Mouse (Mus musculus) gonadal fat pad, adult 2 months (tissue): Measurements from ENCODE around the gene Wdr47. TPM values are rescaled to one million over a fixed set of nuclear protein-coding genes. Genes with fewer than 3 reads are reported as not detected.
"Not testable (repeated sequence)": the region's sequence is repeated elsewhere in the genome, so short reads cannot be mapped to it uniquely, and the experiment has no call there.

Experiments used
- DNase-seq: peaks from one replicate; pipeline ENCODE4 v3.0.0-alpha.2; 2012; ENCODE audit warnings: low read depth
- polyA plus RNA-seq: library from polyadenylated mRNA; depleted of rRNA; stranded (reverse); fragments of >200 nt; gene quantifications from 2 replicates; pipeline ENCODE4 v1.2.3, GENCODE M21; 2012

Gene Wdr47
- polyA plus RNA-seq, 1 experiment, result 8.8 TPM

DNA sequence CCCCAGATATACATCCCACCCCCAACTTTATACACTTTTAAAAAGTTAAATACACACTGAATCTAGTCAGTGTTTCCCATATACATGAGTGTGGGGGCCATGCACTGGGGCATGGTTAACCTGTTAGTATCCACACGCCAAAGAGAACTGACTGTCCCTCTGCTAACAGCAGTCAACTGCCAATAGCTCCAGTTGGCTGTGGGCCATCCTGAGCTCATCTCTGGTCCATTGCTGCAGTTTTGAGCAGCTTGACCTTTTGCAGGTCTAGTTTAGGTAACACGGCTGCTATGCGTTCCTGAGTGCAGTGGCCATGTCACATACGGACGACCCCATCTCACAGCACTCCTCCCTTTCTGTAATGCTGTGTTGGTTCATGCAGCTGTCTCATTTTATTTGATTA lies 43.7 kb downstream of the Wdr47 start:
- no peak for DNase-seq

DNA sequence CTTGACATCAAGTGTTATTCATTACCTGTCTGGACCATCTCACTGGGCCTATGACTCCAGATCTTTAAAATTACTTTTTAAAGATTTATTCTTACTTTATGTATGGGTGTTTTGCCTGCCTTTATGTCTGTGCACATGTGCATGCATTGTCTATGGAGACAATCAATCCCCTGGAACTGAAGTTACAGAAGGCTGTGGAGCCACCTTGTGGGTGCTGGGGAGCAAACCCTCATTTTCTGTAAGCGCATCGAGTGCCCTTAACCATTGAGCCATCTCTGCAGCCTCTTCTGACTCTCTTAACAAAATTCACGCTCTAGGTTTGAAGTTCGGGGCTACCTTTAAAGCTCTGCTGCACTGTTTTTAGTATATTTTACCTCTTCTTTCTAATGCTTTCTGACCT lies 48.3 kb downstream of the Wdr47 start:
- DNase-seq, result no peak

DNA sequence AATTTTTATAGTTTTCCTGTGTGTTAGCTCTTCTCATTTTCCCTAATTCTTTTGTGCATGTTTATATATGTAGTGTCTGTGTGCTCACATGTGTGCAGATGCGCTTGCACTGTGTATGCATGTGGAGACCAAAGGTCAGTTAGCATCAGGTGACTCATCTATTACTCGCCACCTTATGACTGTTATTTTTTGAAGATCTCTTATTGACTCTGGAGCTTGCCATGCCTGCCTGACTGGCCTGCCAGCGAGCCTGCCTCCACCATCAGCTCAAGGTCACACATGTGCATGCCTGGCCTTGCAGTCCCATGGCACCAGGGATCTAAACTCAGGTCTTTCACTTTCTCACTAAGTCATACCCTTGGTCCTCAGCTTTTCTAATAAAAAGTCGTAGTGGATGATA lies 49.9 kb downstream of the Wdr47 start:
- DNase-seq, result no peak

DNA sequence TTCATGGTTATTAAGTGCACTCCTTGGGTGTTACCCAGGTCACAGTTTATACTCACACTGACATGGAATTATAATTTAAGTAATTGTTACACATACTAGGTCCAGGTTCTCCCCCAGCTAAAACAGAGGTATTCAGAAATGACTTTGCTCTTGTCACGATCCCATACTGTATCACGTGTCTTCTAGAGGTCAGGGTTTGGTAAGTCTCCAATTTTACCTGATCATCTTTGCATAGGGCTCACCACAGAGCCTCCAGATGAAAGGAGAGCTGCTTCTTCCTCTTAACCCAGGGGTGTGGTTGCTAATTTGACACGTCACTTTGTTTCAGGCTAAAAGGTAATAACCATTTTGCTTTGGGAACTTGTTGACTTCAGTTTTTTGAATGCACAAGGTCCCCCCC lies 53.8 kb downstream of the Wdr47 start:
- DNase-seq, result no peak

DNA sequence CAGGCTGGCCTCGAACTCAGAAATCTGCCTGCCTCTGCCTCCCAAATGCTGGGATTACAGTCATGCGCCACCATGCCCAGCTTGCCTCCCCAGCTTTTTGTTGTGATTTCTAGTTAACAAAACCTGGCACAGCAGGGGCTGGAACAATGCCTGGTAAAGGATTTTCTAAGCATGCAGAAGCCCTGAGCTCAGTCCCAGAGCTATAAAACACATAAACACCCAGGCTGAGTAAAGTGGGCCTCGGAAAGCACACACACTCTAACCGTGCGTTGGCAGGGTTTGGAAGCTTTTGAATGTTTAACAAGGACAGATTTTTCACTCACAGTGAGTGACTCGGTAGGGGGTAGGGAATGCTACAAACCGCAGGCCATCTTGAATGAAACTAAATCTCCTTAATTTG lies 55.0 kb downstream of the Wdr47 start:
- no peak for DNase-seq

DNA sequence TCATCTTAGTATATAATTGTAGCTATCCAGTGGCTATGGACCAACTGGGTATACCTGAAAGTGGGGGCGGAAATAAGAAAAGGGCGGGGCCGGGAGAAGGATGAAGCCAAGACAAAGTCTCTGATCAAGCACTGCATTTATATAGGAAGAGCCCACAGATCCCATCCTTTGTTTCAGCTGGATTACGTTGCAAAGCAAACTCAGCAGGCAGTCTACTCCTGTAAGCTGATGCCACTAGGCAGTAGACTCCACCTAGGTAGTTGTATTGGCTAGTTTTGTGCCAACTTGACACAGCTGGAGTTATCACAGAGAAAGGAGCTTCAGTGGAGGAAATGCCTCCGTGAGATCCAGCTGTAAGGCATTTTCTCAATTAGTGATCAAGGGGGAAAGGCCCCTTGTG lies 56.6 kb downstream of the Wdr47 start:
- not testable (repeated sequence) for DNase-seq

DNA sequence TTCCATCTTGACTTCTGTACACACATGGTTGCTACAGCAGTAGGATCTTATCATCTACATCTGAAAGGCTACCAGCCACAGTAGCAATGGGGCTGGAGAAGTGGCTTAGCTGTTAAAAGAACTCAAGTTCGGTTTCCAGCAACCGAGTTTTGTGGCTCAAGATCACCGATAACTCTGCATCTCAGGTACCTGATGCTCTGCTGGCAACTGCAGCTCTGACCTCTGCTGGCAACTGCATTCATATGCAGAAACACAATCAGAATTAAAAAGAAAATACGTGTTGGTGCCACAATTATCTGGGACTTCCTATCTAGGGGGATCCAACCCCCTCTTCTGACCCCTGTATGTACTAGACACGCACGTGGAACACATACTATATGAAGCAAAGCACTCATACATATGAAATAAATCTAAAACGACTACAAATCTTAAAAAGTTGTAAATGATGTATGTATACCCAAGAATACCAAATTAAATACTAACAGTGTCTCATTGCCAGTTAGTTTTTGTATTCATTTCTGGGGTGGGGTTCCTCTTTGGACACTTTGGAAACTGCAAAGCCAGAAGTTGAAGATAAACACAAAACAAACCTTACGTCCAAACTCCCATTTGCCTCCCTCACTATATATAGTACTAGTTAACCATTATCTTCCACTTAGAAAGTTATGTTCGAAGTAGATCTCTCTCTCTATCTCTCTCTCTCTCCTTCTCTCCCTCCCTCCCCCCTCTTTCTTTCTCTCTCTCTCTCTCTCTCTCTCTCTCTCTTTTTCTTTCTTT lies 62.0 kb downstream of the Wdr47 start:
- DNase-seq, result no peak

DNA sequence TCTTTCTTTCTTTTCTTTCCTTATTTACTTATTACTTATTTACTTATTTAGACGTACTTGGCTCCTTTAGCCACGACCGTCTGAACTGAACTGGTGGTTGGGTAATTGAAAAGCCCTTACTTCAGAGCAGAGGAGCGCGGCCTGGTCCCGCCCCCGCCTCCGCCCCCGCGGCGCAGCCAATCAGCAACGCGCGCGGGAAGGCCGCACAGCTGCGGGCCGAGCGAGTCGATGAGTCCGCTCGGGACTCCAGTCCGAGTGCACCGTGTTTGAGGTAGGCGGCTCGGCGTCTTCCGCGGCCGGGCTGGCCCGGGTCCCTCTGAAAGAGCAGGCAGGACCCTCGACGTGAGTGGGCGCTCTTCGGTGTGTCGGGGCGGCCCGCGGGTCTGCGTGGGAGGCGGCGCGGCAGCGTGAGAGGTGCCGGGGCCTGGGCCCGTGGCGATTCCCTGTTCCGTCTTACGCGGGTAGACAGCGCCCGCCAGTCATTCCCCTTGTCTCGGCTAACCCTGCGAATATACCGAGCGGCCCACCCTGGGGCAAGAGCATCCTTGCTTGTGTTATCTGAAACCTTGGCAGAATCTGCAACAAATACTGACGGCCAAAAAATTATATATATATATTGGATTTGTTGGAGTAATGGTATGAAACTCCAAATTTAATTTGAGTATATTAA lies 62.8 kb downstream of the Wdr47 start, which contains the start of gene Clcc1:
TSS of gene Clcc1 (plus strand) at position 204 of the 670 bp plus-strand sequence.
- peak; percentile 36 for DNase-seq

DNA sequence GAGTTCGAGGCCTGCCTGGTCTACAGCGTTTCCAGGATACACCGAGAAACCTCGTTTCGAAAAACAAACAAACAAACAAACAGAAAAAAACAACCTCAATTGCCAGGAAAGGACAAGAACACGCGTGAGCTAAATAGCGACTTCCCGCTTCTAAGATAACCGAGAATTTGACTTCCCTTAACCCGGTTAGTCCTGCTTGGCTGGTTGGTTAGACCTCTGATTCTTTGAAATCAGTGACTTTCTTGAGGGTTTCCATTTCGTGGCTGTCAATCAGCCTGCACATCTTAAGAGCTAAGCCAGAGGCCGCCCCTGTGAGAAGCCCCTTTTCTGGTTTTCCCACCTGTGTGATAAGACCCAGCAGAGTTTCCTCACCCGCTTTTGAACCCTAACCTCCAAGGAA lies 63.5 kb downstream of the Wdr47 start:
- DNase-seq, result no peak

DNA sequence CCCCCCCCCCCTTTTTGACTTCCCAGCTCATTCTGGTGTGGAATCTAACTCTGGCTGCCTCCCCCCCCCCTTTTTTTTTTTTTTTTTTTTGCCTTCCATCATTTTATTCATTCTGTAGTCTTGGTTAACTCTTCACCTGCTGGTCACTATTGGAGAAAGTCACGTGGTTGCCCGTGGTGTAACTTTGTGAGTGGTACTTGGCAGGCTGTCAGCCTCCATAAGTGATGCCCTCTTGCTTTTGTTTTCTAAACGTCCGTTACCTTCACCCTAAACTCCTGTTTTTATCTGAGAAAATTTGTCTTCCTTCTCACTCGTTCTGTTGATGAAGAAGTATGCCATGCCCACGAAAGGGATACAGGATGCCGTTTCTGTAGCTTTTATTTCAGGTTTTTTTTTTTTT lies 64.4 kb downstream of the Wdr47 start:
- DNase-seq, result no peak

DNA sequence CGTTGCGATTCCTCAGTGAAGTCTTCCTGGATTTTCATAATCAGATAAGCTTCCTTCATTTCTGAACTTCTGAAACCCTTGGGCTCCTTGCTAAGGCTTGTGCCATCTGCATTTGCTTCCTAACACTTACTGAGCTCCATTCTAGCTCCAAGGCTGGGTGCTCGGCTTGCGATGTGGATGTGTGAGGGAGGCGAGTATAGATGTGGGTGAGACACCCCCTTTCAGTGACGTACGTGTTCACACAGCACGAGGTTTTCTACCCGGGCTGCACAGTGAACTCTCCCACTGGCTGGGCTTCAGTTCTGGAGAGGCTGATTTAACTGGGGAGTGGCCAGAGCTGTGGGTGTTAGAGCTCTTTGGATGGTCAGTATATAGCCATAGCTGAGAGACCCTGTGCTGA lies 67.5 kb downstream of the Wdr47 start:
- no peak for DNase-seq

DNA sequence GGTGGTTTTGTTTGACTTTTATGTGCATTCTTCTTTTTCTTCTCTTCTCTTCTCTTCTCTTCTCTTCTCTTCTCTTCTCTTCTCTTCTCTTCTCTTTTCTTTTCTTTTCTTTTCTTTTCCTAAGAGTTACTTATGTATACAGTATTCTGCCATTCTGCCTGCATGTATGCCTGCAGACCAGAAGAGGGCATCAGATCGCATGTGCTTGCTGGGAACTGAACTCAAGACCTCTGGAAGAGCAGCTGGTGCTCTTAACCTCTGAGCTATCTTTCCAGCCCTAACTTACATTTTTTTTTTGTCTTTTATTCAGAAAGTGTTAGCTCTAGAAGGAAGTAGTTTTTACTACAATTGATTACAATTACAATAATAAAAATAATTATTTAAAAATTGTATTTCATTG lies 69.9 kb downstream of the Wdr47 start:
- no peak for DNase-seq

DNA sequence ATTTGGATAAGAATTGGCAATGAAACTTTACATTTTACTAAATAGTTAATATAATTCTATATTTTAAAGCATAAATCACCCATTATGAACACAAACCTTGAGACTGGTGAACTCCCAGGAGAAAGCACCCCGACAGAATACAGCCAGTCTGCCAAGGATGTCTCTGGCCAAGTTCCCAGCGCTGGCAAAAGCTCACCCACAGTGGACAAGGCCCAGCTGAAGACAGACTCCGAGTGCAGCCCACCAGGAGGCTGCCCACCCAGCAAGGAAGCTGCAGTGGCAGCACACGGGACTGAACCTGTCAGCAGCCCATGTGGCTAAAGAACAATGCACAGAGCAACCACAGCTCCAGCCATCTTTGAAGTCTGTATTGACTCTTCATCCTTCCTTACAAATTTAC lies 85.5 kb downstream of the Wdr47 start:
- DNase-seq, result no peak

DNA sequence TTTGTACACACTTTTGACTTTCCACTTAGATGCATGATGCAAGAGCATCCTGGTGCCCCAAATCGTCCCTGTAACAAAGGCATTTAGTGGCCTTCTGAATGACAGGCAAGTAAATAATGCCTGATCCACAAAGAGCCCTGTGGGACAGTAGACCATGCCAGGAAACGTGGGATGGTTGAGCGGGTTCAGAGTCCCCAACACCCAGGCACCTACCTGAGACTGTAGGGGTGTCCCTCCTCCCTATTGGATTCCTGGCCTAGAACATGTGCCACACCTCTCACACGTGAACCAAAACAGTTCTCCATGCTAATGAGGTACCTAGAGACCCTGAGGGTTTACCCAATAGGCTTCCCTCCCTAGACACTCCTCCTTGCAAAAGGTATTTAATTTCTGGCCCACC lies 89.9 kb downstream of the Wdr47 start:
- DNase-seq, result no peak

DNA sequence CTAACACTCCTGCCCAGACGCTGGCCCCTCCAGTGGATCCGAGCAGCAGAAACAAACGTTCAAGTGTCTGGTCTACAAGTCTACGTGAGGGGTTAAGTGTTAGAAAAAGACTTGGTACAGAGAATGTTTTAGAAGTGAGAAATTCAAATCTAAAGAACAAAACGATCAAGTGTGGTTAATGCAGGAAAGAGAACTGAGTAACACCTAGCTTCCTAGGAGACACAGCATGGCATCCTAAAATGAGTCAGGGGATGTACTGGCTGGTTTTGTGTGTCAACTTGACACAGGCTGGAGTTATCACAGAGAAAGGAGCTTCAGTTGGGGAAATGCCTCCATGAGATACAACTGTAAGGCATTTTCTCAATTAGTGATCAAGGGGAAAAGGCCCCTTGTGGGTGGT lies 92.5 kb downstream of the Wdr47 start:
- DNase-seq, result not testable (repeated sequence)

DNA sequence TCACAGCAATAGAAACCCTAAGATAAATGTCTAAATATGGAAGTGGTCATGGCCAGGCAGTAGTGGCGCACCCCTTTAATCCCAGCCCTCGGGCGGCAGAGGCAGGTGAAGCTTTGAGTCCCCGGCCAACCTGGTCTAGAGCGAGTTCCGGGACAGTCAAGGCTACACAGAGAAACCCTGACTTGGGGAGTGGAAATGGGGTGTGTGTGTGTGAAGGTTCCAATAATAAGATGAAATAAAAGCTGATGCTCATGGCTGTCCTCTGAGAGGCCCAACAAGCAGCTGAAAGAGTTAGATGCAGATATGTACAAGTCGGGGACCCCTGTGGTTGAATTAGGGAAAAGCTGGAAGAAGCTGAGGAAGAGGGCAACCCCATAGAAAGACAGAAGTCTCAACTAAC lies 94.6 kb downstream of the Wdr47 start:
- no peak for DNase-seq

DNA sequence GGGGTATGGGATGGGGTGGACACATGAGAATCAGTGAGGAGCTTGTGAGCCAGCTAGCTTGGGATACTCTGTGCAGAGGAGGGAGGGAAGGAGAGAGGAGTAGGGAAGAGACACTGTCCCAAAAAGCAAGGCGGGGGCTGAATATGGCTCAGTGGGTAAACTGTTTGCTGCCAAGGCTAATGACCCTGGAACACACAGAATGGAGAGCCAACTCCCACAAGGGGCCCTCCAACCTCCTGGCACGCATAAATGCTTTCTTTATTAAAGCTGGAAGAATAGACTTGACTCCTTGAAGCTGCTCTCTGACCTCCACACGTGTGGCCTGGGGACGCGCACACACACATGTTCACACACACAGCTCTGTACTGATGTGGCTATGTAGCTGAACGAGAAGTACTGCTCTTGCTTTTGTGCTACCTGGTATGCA lies 97.9 kb downstream of the Wdr47 start:
- no peak for DNase-seq

DNA sequence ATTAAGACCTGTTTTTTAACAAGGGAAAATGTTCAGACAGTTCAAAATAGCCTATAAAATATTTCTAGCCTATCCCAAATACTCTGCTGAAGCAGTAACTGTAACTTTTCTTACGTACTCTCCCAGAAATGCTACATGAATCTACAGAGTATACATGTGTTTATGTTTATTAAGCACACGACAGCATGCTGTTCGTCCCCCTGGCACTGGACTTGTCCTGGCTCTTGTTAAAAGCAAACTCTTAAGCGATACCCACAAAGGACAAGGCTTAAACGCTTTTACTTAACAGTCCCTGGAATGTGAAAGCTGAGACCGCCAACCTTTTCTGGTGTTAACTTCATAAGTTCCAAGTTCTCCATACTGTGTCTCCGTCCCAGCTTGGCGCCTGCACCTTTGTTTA lies 98.4 kb downstream of the Wdr47 start:
- no peak for DNase-seq

DNA sequence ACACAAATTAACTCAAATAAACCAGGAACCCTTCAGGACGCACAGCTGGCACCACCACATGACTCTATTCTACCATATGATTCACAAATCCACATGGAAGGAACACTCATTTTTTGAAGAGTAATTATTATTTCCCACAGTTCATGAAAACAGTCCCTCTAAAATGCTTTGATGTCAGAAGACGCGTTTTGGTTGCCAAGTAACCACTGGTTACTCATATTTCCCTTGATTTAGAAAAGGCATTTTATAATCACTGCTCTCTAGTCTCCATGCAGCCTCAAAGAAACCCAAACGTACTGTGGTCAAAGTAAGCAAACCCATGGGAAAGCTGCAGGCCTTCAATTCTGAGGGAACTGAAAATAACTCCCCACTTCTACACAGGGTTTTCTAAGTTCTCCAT lies 98.9 kb downstream of the Wdr47 start:
- DNase-seq, result no peak

DNA sequence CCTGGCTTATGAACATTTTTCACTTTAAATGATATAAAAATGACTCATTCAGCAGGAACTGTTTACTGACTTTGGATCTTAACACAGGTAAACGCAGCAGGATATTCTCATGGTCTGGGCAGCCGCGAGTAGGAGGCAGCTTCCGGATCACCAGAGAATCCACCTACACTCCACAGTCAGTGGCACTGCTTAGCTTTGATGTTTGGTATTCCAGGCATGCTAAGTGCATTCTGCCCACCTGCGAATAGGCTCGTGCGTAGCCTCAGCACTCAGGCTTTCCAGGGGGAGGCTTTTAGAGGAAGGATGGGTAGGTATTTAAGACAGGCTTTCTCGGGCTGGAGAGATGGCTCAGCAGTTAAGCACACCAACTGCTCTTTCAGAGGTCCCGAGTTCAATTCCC lies 103.2 kb downstream of the Wdr47 start:
- no peak for DNase-seq
